Mouse (Mus musculus) forebrain, embryonic 10.5 days (tissue): ENCODE data around the gene Med12. TPM values are rescaled to one million over a fixed set of nuclear protein-coding genes. Genes with fewer than 3 reads are reported as not detected.

Experiments
- DNase-seq: peaks from one replicate; pipeline ENCODE4 v3.0.0-alpha.2; 2017; ENCODE audit warnings: low spot score; ENCODE audit errors: extremely low spot score
- H3K27ac ChIP-seq: fragments of 300-500 bp; sonication (generic); 2 replicates; pipeline ENCODE4 v1.5.1; 2016; ENCODE audit warnings: mild to moderate bottlenecking
- H3K27me3 ChIP-seq: fragments of 300-500 bp; sonication (generic); 2 replicates; pipeline ENCODE4 v1.6.1; 2016; ENCODE audit warnings: mild to moderate bottlenecking; ENCODE audit not compliant: poor library complexity, severe bottlenecking
- H3K36me3 ChIP-seq: fragments of 300-500 bp; sonication (generic); replicated peaks from 2 replicates; pipeline ENCODE4 v1.6.1; 2016; ENCODE audit warnings: mild to moderate bottlenecking, moderate library complexity
- H3K4me1 ChIP-seq: fragments of 300-500 bp; sonication (generic); 2 replicates; pipeline ENCODE4 v1.6.1; 2016
- H3K4me3 ChIP-seq: fragments of 300-500 bp; sonication (generic); 2 replicates; pipeline ENCODE4 v1.5.1; 2016; ENCODE audit warnings: mild to moderate bottlenecking, moderate library complexity
- H3K9me3 ChIP-seq: fragments of 300-500 bp; sonication (generic); 2 replicates; pipeline ENCODE4 v1.6.1; 2016; ENCODE audit warnings: mild to moderate bottlenecking, moderate library complexity
- WGBS: fragments of 180-500 bp; shearing (Covaris S2); methylation state at CpG from one replicate; pipeline ENCODE4 v1.1.7; 2016; 5-methylcytosine and 5-hydroxymethylcytosine counted together
- polyA plus RNA-seq: library from polyadenylated mRNA; unstranded; fragments of >200 nt; fragmentation: Nextera tagmentation; extraction: Ambion mirVana; gene quantifications from 2 replicates; pipeline ENCODE4 v1.2.1, GENCODE M21; 2016

The Med12 gene
- 33.8 and 38.6 TPM in 2 replicates for polyA plus RNA-seq

DNA sequence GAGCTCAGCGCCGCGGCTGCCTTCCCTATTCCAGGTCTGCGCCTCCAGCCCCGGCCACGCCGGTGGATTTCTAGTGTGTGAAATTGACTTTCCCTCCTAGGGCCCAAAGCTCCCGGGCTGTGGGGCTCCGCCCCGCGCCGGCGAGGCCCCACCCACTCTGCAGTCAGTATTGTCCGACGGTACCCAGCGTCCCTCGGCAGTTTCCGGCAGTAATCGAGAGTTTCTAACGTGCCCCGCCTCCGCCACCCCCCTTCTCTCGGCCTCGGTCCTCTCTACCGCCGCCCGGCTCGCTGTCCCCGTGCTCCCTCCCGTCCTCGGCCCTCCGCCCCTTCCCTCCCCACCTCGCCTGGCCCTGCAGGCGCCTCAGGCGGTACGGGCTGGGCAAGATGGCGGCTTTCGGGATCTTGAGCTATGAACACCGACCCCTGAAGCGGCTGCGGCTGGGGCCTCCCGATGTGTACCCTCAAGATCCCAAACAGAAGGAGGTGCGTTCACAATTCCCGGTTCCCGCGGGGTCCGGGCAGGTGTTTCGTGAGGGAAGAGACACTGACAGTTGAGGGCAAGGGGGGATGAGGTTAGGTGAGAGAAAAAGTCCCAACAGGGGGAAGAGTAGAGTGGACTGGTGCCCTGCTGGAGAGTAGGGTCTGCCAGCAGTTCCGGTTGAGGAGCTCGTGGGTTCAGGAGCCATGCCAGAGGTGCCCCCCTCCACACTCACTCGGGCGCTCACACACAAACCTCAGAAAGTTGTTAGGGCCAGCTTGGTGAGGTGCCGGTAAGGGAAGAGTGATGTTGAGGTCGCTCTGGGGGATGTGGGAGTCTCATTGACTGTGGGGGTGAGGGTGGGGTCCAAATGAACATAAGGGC lies at the start of gene Med12:
Med12 (plus strand) TSS at position 156 of the 864 bp plus-strand sequence.
- no peaks in the 10 kb centered on the region for H3K9me3 ChIP-seq
- DNase-seq: peak; percentile 82
- peaks cover 62% of the 10 kb centered on the region for H3K27me3 ChIP-seq
- peaks cover 16% of the 10 kb centered on the region for H3K4me1 ChIP-seq
- H3K27ac ChIP-seq: peak within 1 kb of the TSS; percentile 89
- H3K4me3 ChIP-seq: peak within 1 kb of the TSS; percentile 63
- 20% methylated on average over 54 of the region's 54 CpGs for WGBS
- peaks cover 38% of the 10 kb centered on the region for H3K36me3 ChIP-seq

DNA sequence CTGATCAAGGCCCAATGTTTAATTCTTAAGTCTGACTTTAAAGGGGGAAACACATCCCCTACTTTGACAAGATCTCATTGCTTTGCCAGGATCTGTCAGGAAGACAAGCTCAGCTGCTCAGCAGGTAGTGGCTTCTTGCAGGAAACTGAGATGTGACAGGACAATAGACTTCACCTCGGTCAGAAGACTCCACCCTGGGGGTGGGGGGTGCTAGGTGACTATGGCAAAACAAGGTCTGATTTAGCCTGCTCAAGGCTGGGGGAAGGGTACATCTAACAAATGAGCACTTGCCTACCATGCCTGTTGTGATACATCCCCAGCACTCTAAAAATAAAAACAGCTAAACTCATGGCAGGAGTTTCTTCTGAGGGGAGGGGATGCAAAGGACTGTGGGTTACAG lies 28.8 kb upstream of the Med12 start:
- Histone ChIP-seq H3K27ac (no peak overlapping the region), H3K4me1 (no peaks in the 10 kb centered on the region), H3K27me3 (peaks cover 32% of the 10 kb centered on the region), H3K36me3 (no peaks in the 10 kb centered on the region), H3K9me3 (no peaks in the 10 kb centered on the region), H3K4me3 (no peak overlapping the region)
- DNase-seq: no peak
- 25% methylated on average over 1 of the region's 1 CpGs for WGBS

DNA sequence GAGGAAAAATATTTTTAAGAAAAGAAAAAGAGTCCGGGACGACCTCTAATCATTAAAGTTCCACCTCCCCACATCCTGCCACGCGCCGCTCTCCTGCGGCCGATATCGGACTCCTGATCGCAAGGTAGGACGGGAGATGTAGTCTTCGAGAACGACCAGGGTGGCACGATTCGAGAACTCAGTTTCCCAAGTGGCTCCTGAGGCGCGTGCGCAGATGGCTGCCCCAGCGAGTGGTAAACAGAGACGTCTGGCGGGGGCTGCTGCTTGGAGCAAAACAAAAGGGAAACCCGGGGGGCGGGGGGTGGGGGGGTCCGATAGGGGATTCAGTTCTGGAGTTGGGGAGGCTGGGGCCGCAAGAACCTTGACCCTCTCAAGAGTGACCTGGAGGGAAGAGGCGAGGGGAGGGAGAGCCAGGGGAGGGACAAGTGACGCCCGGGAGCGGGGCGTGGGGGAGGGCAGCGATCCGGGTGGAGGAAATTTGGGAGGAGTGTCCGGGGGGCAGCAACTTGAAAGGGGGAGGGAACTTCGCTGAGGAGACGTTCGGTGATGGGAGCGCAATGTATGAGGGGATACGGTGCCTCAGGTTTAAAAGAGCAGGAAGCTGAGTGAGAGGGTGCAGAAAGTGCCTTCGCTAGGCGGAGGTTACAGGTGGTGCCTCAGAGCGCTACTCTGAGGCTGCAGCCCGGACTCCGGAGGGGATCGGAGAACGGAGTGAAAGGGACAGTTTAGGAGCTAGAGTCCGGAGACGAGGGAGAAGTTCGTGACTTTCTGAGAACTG lies 19.7 kb upstream of the Med12 start, which contains the start of gene Foxo4:
Foxo4 (plus strand) TSS at position 577 of the 778 bp plus-strand sequence.
- Histone ChIP-seq H3K36me3 (peaks cover 16% of the 10 kb centered on the region), H3K27me3 (peaks cover 47% of the 10 kb centered on the region), H3K27ac (peak within 1 kb of the TSS; percentile 86), H3K9me3 (0 out of 2 replicates have a peak, but pooled peaks cover 4% of the 10 kb centered on the region), H3K4me1 (peaks cover 16% of the 10 kb centered on the region), H3K4me3 (peak within 1 kb of the TSS; percentile 63)
- DNase-seq: peak; percentile 83
- 16% methylated on average over 46 of the region's 47 CpGs for WGBS

DNA sequence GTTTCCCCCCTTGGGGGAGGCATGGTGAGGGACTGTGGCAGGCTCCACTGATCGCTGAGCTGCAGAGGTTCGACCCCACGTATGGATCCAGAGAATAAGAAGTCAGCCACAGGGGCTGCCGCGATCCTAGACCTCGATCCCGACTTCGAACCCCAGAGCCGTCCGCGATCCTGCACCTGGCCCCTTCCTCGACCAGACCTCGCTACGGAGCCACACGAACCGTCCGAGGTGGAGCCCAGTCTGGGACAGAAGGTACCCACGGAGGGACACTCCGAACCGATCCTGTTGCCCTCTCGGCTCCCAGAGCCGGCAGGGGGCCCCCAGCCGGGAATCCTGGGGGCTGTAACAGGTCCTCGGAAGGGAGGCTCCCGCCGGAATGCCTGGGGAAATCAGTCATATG lies 19.1 kb upstream of the Med12 start:
- Histone ChIP-seq H3K4me3 (peak overlapping the region; percentile 63), H3K27me3 (peaks cover 47% of the 10 kb centered on the region), H3K4me1 (peaks cover 22% of the 10 kb centered on the region), H3K9me3 (0 out of 2 replicates have a peak, but pooled peaks cover 4% of the 10 kb centered on the region), H3K36me3 (peaks cover 17% of the 10 kb centered on the region), H3K27ac (peak overlapping the region; percentile 86)
- WGBS: 19% methylated on average over 26 of the region's 26 CpGs
- DNase-seq: peak; percentile 16

DNA sequence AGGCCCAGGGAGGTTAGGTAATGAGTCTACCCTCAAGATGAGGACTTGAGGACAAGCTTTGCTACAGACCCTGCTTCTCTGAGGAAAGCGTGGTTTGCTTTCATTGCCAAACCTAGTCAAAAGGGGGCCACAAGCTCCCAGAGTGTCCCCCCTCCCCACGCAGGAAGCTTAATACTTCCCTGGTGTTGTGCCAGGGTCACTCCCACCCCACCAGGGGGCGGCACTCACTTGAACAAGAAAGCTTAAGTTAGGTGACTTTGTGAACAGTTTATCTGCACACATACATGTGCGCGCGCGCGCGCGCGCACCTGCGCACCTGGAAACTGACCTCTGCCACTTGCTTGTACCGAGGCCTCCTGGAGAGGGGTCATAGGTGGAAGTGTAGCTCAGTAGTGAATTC lies 17.2 kb upstream of the Med12 start:
- no peak overlapping the region for H3K27ac ChIP-seq
- H3K27me3 ChIP-seq: peaks cover 61% of the 10 kb centered on the region
- H3K36me3 ChIP-seq: peaks cover 17% of the 10 kb centered on the region
- H3K4me1 ChIP-seq: peaks cover 39% of the 10 kb centered on the region
- H3K4me3 ChIP-seq: no peak overlapping the region
- H3K9me3 ChIP-seq: 0 out of 2 replicates have a peak, but pooled peaks cover 4% of the 10 kb centered on the region
- WGBS: 86% methylated on average over 13 of the region's 13 CpGs
- DNase-seq: no peak

DNA sequence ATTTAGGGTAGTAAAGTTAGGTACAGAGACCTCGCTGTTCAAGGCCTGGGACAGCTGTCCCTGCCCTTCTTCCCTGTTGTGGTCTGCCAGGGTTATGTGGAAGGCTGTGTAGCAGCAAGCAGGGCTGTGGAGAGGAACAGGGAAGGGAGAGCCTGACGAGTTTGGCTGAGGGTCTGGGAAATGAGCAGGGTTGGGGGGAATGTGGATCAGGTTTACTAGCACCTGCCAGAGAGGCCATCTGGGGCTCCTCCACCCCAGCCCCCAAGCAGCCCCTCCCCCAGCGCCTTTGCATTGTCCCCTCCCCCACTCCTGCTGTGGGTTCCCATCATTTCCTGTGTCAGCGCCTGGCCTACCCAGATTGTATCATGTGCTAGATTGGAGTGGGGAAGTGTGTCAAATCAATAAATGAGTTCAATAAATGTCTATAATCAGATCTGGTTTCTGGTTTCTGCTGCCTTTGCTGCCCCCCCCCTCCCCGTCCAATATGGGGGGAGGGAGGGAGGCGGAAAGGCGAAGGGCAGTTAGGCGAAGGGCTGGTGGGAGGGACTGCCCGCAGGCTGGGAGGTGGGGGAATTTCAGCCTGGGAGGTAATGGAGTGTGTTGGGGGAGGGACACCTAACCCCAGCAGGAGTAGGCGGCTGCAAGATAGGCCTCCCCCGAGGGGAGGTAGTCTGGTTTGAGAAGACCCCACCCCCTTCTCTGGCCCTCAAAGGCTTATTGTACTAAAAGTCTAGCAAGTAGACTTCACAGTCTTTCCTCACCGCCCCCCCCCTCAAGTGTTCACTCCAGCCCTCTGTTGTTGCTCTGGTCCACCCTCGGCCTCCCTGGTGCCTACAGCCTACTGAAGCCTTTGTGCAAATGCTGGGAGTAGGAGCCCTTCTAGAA lies 13.1 kb upstream of the Med12 start:
- Histone ChIP-seq H3K9me3 (no peaks in the 10 kb centered on the region), H3K4me1 (peaks cover 32% of the 10 kb centered on the region), H3K36me3 (peaks cover 17% of the 10 kb centered on the region), H3K4me3 (peak overlapping the region; percentile 22; the same call in 1 of the 2 replicates), H3K27ac (peak overlapping the region; percentile 83), H3K27me3 (peaks cover 73% of the 10 kb centered on the region)
- peak; percentile 64 for DNase-seq
- 23% methylated on average over 13 of the region's 13 CpGs for WGBS

DNA sequence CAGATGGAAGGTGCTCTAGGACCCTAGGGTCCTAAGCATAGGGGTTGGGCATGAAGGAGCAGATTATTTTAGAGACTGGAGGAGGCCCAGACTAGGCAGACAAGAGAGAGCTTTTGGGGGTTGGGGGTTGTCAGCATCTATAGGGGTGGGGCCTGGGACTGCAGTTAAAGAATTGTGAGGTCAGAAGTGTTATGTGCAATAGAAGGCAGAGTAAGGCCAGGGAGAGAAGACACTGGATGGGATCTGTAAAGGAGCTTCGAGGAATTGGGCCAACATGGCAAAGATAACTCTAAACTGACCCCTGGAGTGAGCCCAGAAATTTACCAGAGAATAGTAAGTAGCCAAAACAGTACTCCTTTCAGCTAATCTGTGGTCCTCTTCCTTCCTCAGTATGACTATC lies 9.9 kb upstream of the Med12 start, which contains the start of gene Gm614:
Gm614 (minus strand) TSS at position 101 of the 400 bp plus-strand sequence.
- Histone ChIP-seq H3K36me3 (peaks cover 3% of the 10 kb centered on the region), H3K27me3 (peaks cover 71% of the 10 kb centered on the region), H3K27ac (no peak within 1 kb of the TSS), H3K4me3 (no peak within 1 kb of the TSS), H3K4me1 (peaks cover 26% of the 10 kb centered on the region), H3K9me3 (no peaks in the 10 kb centered on the region)
- WGBS: 90% methylated on average over 1 of the region's 1 CpGs
- no peak for DNase-seq

DNA sequence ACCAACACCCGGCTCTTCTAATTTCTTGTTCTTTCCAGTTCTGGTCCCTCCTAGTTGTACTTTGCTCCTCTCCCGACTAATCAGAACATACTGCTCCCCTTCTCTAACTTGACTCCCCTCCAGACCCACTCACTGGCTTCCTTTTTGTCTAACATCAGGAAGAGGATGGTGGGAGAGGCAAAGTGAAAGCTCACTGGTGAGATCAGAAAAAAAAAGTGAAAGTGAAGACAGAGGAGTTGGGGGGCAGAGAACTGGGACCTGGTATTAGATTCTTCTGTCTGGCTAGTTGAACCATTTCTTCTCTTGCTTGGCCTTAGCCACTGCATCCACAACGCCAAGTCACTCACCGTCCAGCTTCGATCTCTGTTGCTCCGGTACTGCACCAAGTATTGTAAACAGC lies 7.2 kb upstream of the Med12 start:
- H3K4me1 ChIP-seq: 0 out of 2 replicates have a peak, but pooled peaks cover 2% of the 10 kb centered on the region
- no peak overlapping the region for H3K27ac ChIP-seq
- H3K36me3 ChIP-seq: no peaks in the 10 kb centered on the region
- DNase-seq: no peak
- H3K9me3 ChIP-seq: no peaks in the 10 kb centered on the region
- H3K27me3 ChIP-seq: peaks cover 69% of the 10 kb centered on the region
- no peak overlapping the region for H3K4me3 ChIP-seq
- WGBS: 94% methylated on average over 6 of the region's 6 CpGs

DNA sequence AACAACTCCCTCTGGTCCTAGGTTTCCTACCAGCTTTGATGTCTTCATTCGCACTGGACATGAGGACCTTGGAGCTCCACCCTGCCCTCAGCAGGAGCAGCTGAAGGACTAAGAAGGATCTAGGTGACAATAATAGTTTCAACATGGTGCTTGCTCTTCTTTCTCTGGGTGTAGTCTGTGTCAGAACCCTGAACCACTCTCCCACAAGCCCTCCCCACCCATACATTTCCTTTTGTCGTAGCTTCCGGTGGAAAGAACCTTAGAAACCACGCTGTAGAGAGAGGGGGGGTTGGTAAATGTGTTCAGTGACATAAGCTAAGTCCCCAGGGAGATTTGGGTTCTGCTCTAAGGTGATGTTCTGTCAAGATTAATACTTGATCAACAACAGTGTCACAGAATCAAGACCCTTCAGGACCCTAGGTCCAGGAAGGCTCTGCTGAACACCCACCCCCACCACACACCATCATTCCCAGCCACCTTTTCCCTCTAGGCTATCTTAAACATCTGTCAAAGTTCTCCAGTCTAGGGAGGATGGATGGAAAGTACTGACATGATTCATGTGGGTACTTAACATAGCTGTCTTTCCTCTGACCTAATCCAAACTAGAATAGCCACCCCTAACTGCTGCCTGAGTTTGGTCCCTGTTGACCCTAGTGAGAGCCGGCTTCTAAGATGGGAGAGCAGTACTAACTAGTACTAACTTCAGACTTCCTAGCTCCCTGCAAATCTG lies 5.6 kb upstream of the Med12 start, which contains the start of gene Il2rg:
Il2rg (minus strand) TSS at position 231 of the 730 bp plus-strand sequence.
- 84% methylated on average over 5 of the region's 5 CpGs for WGBS
- H3K4me3 ChIP-seq: no peak within 1 kb of the TSS
- H3K27me3 ChIP-seq: peaks cover 79% of the 10 kb centered on the region
- H3K27ac ChIP-seq: no peak within 1 kb of the TSS
- H3K4me1 ChIP-seq: peaks cover 5% of the 10 kb centered on the region; the same call in 1 of the 2 replicates
- DNase-seq: no peak
- no peaks in the 10 kb centered on the region for H3K9me3 ChIP-seq
- H3K36me3 ChIP-seq: no peaks in the 10 kb centered on the region

DNA sequence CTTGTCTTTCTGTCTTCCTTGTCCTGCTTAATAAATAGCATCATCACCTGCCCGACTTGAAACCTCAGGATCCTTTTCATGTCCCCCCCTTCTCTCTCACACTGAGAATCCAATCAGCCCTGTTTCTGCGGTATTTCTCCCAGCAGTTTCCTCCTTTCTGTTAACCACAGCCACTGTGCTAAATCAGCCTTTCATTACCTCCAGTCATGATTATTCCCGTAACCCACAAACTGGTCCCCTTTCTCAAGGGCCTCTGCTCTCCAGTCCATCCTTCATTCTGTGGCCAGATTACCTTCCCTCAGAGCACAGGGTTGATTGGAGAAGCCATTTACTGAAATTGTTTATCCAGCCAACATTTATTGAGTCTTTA lies 5.1 kb upstream of the Med12 start, which contains the start of gene Gm20489:
Gm20489 (minus strand) TSS at position 269 of the 370 bp plus-strand sequence.
- 68% methylated on average over 3 of the region's 3 CpGs for WGBS

DNA sequence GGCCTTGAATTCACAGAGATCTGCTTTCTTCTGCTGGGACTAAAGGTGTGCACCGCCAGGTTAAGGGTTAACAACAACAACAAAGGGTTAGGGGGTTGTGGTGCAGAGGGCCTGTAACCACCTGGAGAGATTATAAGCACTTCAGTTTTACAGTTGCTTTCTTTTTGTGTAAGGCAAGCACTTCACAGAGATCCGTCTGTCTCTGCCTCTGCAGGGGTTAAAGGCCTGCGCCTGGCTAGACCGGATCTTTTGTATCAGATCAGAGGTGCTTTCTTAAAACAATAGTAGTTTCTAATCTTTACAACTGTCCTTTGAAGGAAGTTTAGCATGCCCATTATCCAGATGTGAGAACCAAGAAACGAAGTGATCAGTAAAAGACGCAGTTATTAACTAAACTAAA lies 420 bp upstream of the Med12 start:
- Histone ChIP-seq H3K27me3 (peaks cover 69% of the 10 kb centered on the region), H3K4me3 (peak overlapping the region; percentile 63), H3K4me1 (peaks cover 16% of the 10 kb centered on the region), H3K36me3 (peaks cover 31% of the 10 kb centered on the region), H3K9me3 (no peaks in the 10 kb centered on the region), H3K27ac (peak overlapping the region; percentile 89)
- 16% methylated on average over 6 of the region's 6 CpGs for WGBS
- DNase-seq: no peak

More for the DNA sequence above, 5.1 kb upstream of the Med12 start, which contains the start of gene Gm20489:
- Histone ChIP-seq H3K4me1 (peaks cover 9% of the 10 kb centered on the region; the same call in 1 of the 2 replicates), H3K4me3 (no peak within 1 kb of the TSS), H3K27me3 (peaks cover 80% of the 10 kb centered on the region), H3K9me3 (no peaks in the 10 kb centered on the region), H3K27ac (no peak within 1 kb of the TSS), H3K36me3 (no peaks in the 10 kb centered on the region)
- DNase-seq: no peak
